Mouse (Mus musculus) regulatory T cell (primary cell): ENCODE measurements at regions not wholly inside any gene's neighbourhood (a gene's known extent, or its start where the extent isn't known, plus 50 kb on each side); places are given as distances from the start of the nearest gene placed in this dataset.

ENCODE experiments used
- in situ Hi-C: fragments of 300-600 bp; cut with MboI, MseI; formaldehyde crosslinking; loops from one replicate; pipeline ENCODE4 v1.15.1; 2025; ENCODE audit warnings: high pct_unique_total_duplicates

DNA sequence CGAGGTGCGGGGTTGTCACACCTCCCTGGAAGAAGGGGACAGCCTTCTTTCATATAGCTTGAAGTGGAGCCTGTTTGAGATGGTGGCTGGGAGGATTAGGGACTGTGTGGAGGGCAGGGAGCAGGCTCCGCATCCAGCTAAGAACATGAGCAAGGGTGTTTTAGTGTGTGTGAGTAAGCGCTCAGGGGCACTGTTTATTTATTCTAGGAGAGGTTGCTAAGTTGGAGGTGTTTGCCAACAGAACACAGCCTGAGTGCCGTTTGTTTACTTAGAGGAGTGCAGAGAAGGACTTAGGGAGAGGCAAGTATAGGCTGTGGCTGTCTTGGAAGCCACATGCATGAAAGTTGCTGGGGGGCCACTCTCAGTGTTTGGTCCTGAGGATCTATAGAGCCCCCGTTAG is 61.2 kb upstream of the Cdon start:
- in situ Hi-C loops, result loop anchor here (5.0 kb wide), 1 partner anchor 38 kb away; no protein-coding TSS in a partner anchor

DNA sequence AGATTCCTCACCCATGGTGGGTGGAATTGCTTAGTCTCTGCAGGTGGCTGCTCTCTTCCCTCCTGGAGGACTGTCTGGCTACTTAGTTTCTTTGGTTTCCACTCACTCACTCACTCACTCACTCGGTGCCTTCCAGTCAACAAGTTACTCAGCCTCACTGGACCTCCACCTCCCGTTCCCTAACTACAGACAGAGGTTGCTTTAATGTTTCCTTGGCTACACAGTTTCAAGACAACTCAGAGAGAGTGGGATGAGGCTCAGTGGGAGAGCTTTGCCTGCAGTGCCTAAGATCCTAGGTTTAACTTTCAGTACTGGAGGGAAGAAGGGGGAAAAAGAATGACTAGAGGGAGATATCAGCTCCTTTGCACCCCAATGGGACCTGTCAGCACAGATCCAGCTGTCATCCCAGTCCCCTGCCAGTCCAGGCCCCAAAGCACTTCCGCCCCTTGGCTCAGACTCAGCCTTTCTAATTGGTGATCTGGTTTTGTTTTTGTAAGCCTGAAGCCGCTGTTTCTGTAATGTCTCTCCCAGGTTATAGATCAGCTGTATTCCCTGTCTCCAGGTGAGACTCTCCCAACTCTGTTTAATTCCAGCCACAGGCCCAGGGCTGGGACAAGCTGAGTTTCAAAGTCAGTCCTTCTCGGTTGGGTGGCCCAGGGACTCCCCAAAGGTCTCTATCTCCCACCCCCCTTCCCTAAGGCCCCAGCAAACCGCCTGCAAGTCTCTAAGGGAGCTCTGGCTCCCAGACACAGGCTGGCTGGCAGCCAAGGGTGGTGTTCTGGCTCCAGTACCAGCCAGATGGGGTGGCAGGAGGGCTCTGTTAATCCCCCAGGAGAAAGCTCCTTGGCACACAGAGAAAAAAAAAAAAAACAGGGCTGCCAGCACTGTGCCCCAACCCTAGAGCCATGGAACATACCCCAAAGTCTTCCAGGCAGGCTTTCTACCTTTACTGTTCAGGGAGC is 60.5 kb upstream of the Cdon start:
- in situ Hi-C loops, result loop anchor here (5.0 kb wide), 1 partner anchor 37 kb away; no protein-coding TSS in a partner anchor

DNA sequence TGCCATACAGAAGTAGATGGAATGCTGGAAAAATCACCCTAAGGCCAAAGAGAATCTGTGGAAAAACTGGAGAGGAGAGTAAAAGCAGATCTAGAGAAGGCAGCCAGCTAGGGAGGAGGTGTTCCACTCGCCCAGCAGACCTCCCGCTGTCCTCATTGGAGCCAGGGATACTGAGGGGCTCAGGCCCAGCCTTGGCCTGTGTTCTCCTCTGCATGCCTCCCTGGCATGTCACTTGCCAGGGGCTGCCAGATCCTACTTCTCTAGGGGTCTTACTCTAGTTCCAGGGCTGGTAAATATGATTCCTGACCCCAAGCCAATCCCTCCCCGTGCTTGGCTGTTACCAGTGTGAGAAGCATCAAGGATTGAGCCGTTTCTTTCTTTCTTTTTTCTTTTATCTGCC is 59.5 kb upstream of the Cdon start:
- in situ Hi-C loops, result loop anchor here (5.0 kb wide), 1 partner anchor 36 kb away; no protein-coding TSS in a partner anchor

DNA sequence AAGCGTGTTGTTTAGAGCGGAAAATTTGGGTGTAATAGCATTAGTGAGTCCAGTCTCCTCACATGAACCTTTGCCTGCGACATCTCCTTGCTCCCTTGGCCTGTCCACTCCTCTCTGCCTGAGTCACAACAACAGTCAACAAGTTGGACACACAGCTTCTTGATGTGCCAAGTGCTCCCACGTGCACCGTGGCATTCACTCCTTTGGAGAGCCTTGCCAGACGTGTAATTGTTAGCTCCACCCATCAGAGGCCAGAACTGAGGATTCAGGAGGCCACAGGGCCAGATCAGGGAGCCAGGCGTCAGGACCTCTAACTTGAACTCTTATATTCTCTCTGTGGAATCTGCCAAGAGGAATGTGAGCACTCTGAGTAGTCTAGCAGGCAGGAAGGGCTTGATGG is 58.7 kb upstream of the Cdon start:
- in situ Hi-C loops, result loop anchor here (5.0 kb wide), 1 partner anchor 35 kb away; no protein-coding TSS in a partner anchor

DNA sequence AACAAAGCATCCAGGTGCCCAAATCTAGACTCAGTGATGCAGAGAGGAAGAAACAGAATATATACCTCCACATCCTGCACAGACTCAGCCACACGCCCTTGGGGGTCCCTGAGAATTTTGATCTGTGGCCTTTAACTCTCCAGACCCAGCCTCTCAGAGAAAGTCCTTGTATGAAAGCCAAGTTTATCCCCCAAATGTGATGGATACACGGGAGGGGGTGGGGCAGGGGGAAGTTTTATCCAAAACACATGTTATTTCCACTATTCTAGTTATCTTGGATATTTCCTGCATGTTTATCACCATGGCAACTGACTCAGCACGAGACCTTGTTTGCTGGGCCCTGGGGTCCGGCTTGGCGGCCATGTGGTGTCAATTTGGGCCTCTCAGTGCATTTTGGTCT is 57.8 kb upstream of the Cdon start:
- in situ Hi-C loops, result loop anchor here (5.0 kb wide), 1 partner anchor 34 kb away; no protein-coding TSS in a partner anchor

DNA sequence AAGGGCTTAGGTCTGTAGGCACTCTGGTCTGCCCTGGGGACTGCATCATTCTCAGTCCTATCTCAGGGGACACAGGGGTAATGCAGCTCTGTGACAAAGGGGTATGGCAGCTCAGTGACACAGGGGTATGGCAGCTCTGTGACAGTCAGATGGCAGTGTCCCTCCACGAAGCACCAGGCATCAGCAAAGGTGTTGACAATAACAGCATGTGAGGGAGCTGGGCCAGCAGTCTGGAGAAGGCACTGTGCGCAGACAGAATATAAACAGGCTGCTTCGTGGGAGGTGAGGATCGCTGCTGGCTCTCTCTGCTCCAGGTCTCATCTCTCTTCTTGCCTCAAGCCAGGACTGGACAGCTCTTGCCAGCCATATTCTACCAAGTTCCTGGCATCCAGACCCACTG is 57.0 kb upstream of the Cdon start:
- in situ Hi-C loops, result loop anchor here (5.0 kb wide), 1 partner anchor 33 kb away; no protein-coding TSS in a partner anchor

DNA sequence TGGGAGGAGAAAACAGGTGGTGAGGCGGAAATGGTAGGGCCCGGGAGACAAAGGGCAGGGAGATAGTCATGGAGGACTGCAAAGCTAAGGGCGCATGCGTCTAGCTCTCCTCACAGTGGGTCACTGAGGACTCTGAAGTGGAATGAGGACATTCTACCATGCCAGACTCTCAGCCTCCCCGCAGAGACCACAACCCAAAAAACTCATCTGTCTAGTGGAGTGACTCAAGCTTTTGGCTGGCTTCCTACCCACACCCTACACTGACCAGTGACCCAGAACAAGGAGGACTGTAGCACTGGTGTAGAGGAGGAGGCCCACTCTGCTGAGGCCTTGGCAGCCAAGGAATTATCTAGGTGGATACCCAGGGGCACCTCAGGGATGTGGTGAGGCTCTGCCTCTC is 55.0 kb upstream of the Cdon start:
- in situ Hi-C loops, result no loop called here

DNA sequence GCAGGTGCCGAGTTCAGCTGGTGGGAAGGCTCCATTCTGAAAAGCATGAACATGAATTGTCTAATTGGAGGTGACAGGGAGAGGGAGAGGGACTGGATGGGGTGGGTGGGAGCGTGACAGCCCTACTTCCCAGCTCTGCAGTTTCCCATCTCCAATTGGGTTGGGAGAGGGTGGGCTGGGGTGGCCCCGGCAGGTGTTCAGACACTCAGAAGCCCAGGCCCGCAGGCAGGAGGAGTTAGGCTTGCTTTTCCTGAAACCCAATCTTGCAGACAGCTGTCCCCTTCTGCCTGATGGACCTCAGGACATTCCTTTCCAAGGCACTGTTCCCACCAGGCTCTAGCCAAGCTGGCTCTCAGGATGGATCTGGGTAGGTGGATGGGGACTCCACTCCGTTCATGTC is 51.9 kb upstream of the Cdon start:
- in situ Hi-C loops, result no loop called here

DNA sequence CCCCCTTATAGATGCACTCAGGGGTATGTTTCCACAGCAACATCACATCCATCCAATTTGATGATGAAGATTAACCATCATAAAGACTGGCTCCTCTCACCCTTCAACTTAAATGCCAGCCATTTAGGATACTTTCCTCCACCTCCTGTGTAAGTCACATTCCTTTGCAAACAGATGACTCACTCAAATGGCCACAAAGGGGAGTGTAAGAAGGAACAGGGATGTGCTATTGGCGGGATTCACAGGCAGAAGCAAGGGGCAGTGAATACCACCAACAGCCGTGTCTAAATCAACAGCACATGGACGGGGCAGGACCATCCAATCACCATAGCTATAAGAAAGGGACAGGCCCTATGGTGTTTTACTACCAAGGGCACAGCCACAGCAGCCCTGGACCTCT is 50.9 kb upstream of the Cdon start:
- in situ Hi-C loops, result no loop called here

DNA sequence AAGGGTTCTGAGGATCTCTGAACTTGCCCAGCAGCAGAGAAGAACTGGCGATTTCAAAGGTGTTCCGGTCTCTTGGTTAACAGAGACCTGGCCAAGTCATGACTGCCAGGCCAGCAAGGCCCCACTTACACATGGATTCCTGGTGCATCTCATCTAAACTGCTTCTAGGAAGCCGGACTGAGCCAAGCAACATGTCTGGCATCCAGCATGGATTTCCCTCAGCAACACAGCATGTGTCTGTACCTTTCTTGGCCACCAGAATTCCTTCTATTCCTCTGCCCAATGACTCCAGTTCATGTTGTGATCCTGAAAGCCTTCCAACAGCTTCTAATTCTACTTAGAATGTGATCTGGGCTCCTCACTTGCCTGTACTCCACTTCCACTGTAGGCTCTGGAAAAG is 50.0 kb upstream of the Cdon start:
- in situ Hi-C loops, result no loop called here
